Mouse (Mus musculus) kidney, adult 9 months (tissue): ENCODE measurements around the gene Pitx3.
"Not testable (repeated sequence)": the region's sequence is repeated elsewhere in the genome, so short reads cannot be mapped to it uniquely, and the experiment has no call there.

Experiments used
- DNase-seq: peaks from one replicate; pipeline ENCODE4 v3.0.0; 2022

Gene Pitx3

GRCm38 (mm10) chr19:46131694-46132525, 16.2 kb downstream of the Pitx3 start, which contains the start of gene Elovl3:
Gene Elovl3 (plus strand): TSS chr19:46131897.
- no peak for DNase-seq

- no peak for DNase-seq
Observed at GRCm38 (mm10) chr19:46131283-46131682, 16.8 kb downstream of the Pitx3 start.

- DNase-seq: not testable (repeated sequence)
Observed at GRCm38 (mm10) chr19:46129737-46130136, 18.4 kb downstream of the Pitx3 start.

- DNase-seq: no peak
Observed at GRCm38 (mm10) chr19:46126301-46126700, 21.8 kb downstream of the Pitx3 start.

GRCm38 (mm10) chr19:46124651-46125050, 23.5 kb downstream of the Pitx3 start:
- DNase-seq: no peak

- no peak for DNase-seq
Observed at GRCm38 (mm10) chr19:46123876-46124275, 24.2 kb downstream of the Pitx3 start.

- DNase-seq: no peak
Observed at GRCm38 (mm10) chr19:46120872-46121271, 27.3 kb downstream of the Pitx3 start.

GRCm38 (mm10) chr19:46119458-46119857, 28.7 kb downstream of the Pitx3 start:
- no peak for DNase-seq

GRCm38 (mm10) chr19:46114617-46115016, 33.5 kb downstream of the Pitx3 start:
- no peak for DNase-seq

- no peak for DNase-seq
Observed at GRCm38 (mm10) chr19:46110781-46111180, 37.3 kb downstream of the Pitx3 start.

- DNase-seq: no peak
Observed at GRCm38 (mm10) chr19:46110214-46110613, 37.9 kb downstream of the Pitx3 start.

GRCm38 (mm10) chr19:46104187-46104557, 44.0 kb downstream of the Pitx3 start:
- DNase-seq: no peak

GRCm38 (mm10) chr19:46103437-46104186, 44.5 kb downstream of the Pitx3 start:
- DNase-seq: no peak

- no peak for DNase-seq
Observed at GRCm38 (mm10) chr19:46099561-46099960, 48.6 kb downstream of the Pitx3 start.

GRCm38 (mm10) chr19:46096396-46096795, 51.7 kb downstream of the Pitx3 start:
- DNase-seq: no peak

GRCm38 (mm10) chr19:46095291-46095690, 52.8 kb downstream of the Pitx3 start:
- no peak for DNase-seq

- no peak for DNase-seq
Observed at GRCm38 (mm10) chr19:46094144-46094543, 54.0 kb downstream of the Pitx3 start.

GRCm38 (mm10) chr19:46091641-46092040, 56.5 kb downstream of the Pitx3 start:
- no peak for DNase-seq

GRCm38 (mm10) chr19:46087871-46088270, 60.3 kb downstream of the Pitx3 start:
- no peak for DNase-seq

GRCm38 (mm10) chr19:46086337-46086736, 61.8 kb downstream of the Pitx3 start:
- DNase-seq: peak; percentile 62
